Mouse (Mus musculus): Measurements from ENCODE around the gene Scd4. TPM values are rescaled to one million over a fixed set of nuclear protein-coding genes. Genes with fewer than 3 reads are reported as not detected.
"Not testable (repeated sequence)": the region's sequence is repeated elsewhere in the genome, so short reads cannot be mapped to it uniquely, and the experiment has no call there.

Scd4 gene
- polyA plus RNA-seq, 1 experiment from 2014 or later = 0.06 TPM

- Histone ChIP-seq H3K36me3 (replicated peaks) (no peaks in the 10 kb centered on the region), H3K27ac (no peak overlapping the region), H3K4me3 (no peak overlapping the region), H3K4me1 (peaks cover 8% of the 10 kb centered on the region), H3K9me3 (no peaks in the 10 kb centered on the region), H3K27me3 (ENCODE audit: poor library complexity, severe bottlenecking) (no peaks in the 10 kb centered on the region)
- WGBS = 91% methylated on average over 9 of the region's 9 CpGs
- DNase-seq (ENCODE audit: extremely low spot score, low spot score) = no peak
These were observed 1.1 kb downstream of the Scd4 start for GRCm38 (mm10) chr19:44333991-44334390.

DNA sequence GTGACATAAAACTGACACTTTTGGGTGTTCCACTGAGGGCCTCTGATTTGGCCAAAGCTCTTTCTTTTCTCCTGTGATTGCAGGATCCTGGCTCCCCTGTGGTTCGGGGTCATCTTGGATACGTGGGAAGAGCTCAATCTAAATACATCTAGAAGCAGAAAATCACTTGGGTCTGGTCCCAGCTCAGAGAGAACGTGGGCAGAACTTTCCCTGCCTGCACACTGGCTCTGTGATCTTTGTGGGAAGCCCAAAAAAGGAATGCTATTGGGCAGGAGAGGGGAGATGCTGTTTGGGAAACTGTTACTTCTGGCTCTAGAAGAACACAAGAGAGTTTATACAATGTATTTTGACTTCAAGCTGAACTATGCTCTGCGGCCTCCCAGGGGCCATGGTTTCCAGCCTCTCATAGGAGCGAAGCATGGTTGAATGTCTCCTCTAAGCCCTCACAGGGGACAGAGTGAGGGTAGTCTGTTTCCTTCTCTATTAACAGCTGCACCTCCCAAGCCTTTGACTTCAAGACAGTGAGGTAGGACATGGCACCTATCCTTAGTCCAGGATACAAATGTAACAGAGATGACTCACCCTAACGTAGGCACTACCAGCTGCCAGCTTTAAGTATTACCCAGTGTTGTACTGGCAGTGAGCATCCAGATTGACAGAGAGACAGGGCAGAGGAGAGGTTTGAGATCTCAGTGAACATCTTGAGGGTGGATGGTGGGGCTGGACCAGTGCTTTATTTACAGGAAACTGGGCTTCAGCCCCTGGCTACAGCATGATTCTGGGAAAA is 3.2 kb downstream of the Scd4 start:
- no peak overlapping the region for H3K4me3 ChIP-seq
- 88% methylated on average over 6 of the region's 6 CpGs for WGBS
- no peaks in the 10 kb centered on the region for H3K27me3 ChIP-seq (ENCODE audit: poor library complexity, severe bottlenecking)
- no peaks in the 10 kb centered on the region for H3K36me3 ChIP-seq (replicated peaks)
- no peaks in the 10 kb centered on the region for H3K9me3 ChIP-seq
- H3K27ac ChIP-seq = no peak overlapping the region
- DNase-seq (ENCODE audit: extremely low spot score, low spot score) = no peak
- H3K4me1 ChIP-seq = peaks cover 8% of the 10 kb centered on the region

- no peak overlapping the region for H3K4me3 ChIP-seq
- H3K9me3 ChIP-seq = peaks cover 3% of the 10 kb centered on the region; the same call in 1 of the 2 replicates
- H3K27ac ChIP-seq = no peak overlapping the region
- no peak for DNase-seq (ENCODE audit: extremely low spot score, low spot score)
- WGBS = 92% methylated on average over 8 of the region's 8 CpGs
- H3K36me3 ChIP-seq (replicated peaks) = no peaks in the 10 kb centered on the region
- no peaks in the 10 kb centered on the region for H3K4me1 ChIP-seq
- no peaks in the 10 kb centered on the region for H3K27me3 ChIP-seq (ENCODE audit: poor library complexity, severe bottlenecking)
These were observed 16.8 kb downstream of the Scd4 start for GRCm38 (mm10) chr19:44349689-44350088.

GRCm38 (mm10) chr19:44351756-44352155 is 18.9 kb downstream of the Scd4 start:
- no peaks in the 10 kb centered on the region for H3K36me3 ChIP-seq (replicated peaks)
- no peaks in the 10 kb centered on the region for H3K27me3 ChIP-seq (ENCODE audit: poor library complexity, severe bottlenecking)
- no peak for DNase-seq (ENCODE audit: extremely low spot score, low spot score)
- H3K9me3 ChIP-seq = peaks cover 3% of the 10 kb centered on the region; the same call in 1 of the 2 replicates
- no peaks in the 10 kb centered on the region for H3K4me1 ChIP-seq
- H3K4me3 ChIP-seq = no peak overlapping the region
- H3K27ac ChIP-seq = no peak overlapping the region
- WGBS = 75% methylated on average over 7 of the region's 7 CpGs

DNA sequence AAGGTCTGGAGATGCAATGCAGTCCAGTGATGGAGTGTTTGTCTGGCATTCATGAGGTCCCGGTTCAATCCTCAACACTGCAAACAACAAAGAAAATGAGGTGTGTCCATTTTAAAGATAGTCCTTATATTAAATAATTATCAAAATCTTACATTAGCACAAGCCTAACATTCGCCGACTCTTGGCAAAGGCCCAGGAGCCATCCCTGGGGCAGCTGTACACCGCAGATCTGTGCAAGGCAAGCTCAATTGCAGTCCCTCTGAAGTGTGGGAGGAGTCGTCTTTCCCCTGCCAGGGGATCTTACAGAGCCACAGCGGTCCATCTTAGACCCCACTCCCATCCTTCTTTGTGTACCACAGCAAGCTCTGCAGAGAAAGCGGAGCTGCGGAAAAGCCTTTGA is 25.8 kb downstream of the Scd4 start:
- H3K36me3 ChIP-seq (replicated peaks) = no peaks in the 10 kb centered on the region
- 0 out of 2 replicates have a peak, but pooled peaks cover 4% of the 10 kb centered on the region for H3K4me1 ChIP-seq
- no peaks in the 10 kb centered on the region for H3K27me3 ChIP-seq (ENCODE audit: poor library complexity, severe bottlenecking)
- H3K9me3 ChIP-seq = peaks cover 6% of the 10 kb centered on the region; the same call in 1 of the 2 replicates
- no peak for DNase-seq (ENCODE audit: extremely low spot score, low spot score)
- 62% methylated on average over 8 of the region's 8 CpGs for WGBS
- H3K27ac ChIP-seq = no peak overlapping the region
- H3K4me3 ChIP-seq = no peak overlapping the region

- no peak overlapping the region; the same call in 1 of the 2 replicates for H3K4me3 ChIP-seq
- H3K27ac ChIP-seq = no peak overlapping the region
- DNase-seq (ENCODE audit: extremely low spot score, low spot score) = peak; percentile 75
- 0 out of 2 replicates have a peak, but pooled peaks cover 4% of the 10 kb centered on the region for H3K4me1 ChIP-seq
- WGBS = 22% methylated on average over 13 of the region's 13 CpGs
- H3K27me3 ChIP-seq (ENCODE audit: poor library complexity, severe bottlenecking) = no peaks in the 10 kb centered on the region
- H3K9me3 ChIP-seq = peaks cover 6% of the 10 kb centered on the region; the same call in 1 of the 2 replicates
- H3K36me3 ChIP-seq (replicated peaks) = no peaks in the 10 kb centered on the region
These were observed 30.6 kb downstream of the Scd4 start for GRCm38 (mm10) chr19:44363529-44363928.

- Histone ChIP-seq H3K9me3 (peaks cover 6% of the 10 kb centered on the region; the same call in 1 of the 2 replicates), H3K4me3 (no peak overlapping the region), H3K36me3 (replicated peaks) (no peaks in the 10 kb centered on the region), H3K27ac (no peak overlapping the region), H3K4me1 (0 out of 2 replicates have a peak, but pooled peaks cover 4% of the 10 kb centered on the region), H3K27me3 (ENCODE audit: poor library complexity, severe bottlenecking) (no peaks in the 10 kb centered on the region)
- 90% methylated on average over 8 of the region's 8 CpGs for WGBS
- DNase-seq (ENCODE audit: extremely low spot score, low spot score) = no peak
These were observed 31.1 kb downstream of the Scd4 start for GRCm38 (mm10) chr19:44364029-44364428.

DNA sequence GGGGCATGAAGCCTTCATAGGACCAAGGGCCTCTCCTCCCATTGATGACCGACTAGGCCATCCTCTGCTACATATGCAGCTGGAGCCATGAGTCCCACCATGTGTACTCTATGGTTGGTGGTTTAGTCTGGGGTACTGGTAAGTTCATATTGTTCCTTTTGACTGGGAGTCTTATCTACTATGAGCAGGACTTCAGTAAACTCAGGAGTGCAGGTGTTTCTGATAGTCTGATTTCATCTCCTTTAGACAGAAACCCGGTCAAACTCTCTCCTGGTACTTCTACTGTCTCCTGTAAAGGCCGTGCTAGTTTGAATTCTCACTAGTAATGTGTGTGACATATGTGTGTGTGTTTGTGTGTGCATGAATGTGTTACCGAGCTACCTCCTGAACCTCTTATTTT is 32.8 kb downstream of the Scd4 start:
- no peaks in the 10 kb centered on the region for H3K36me3 ChIP-seq (replicated peaks)
- peaks cover 5% of the 10 kb centered on the region; the same call in 1 of the 2 replicates for H3K9me3 ChIP-seq
- H3K27ac ChIP-seq = no peak overlapping the region
- 91% methylated on average over 4 of the region's 4 CpGs for WGBS
- peaks cover 6% of the 10 kb centered on the region; the same call in 1 of the 2 replicates for H3K4me1 ChIP-seq
- H3K4me3 ChIP-seq = no peak overlapping the region
- H3K27me3 ChIP-seq (ENCODE audit: poor library complexity, severe bottlenecking) = no peaks in the 10 kb centered on the region
- no peak for DNase-seq (ENCODE audit: extremely low spot score, low spot score)

- H3K27ac ChIP-seq; H3K4me1 ChIP-seq; H3K36me3 ChIP-seq (replicated peaks); H3K4me3 ChIP-seq; H3K27me3 ChIP-seq (ENCODE audit: poor library complexity, severe bottlenecking); H3K9me3 ChIP-seq; DNase-seq (ENCODE audit: extremely low spot score, low spot score): not testable (repeated sequence)
- 87% methylated on average over 10 of the region's 10 CpGs for WGBS
These were observed 34.2 kb downstream of the Scd4 start for GRCm38 (mm10) chr19:44367076-44367475.

DNA sequence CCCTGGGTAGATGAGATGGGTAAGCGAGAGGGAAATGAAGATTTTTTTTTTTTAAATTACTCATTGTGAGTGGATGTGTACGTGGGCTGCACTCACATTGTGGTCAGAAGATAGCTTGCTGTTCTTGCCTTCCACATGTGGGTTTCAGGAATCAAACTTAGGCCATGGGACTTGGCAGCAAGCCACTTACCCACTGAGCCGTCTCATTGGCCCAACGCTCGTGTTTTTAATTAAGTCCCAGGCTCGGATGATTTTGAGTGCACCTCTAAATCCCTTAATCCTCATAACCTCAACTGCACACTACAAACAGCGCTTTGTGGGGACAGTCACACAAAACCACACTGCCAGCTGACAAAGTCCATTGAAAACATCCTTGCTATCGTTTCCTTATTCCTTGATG is 36.5 kb downstream of the Scd4 start:
- Histone ChIP-seq H3K4me3 (no peak overlapping the region), H3K4me1 (peaks cover 2% of the 10 kb centered on the region; the same call in 1 of the 2 replicates), H3K36me3 (replicated peaks) (no peaks in the 10 kb centered on the region), H3K27me3 (ENCODE audit: poor library complexity, severe bottlenecking) (no peaks in the 10 kb centered on the region), H3K27ac (no peak overlapping the region), H3K9me3 (no peaks in the 10 kb centered on the region)
- DNase-seq (ENCODE audit: extremely low spot score, low spot score) = no peak
- WGBS = 84% methylated on average over 8 of the region's 8 CpGs

GRCm38 (mm10) chr19:44370231-44370630 is 37.3 kb downstream of the Scd4 start:
- H3K4me1 ChIP-seq = peaks cover 2% of the 10 kb centered on the region; the same call in 1 of the 2 replicates
- no peaks in the 10 kb centered on the region for H3K36me3 ChIP-seq (replicated peaks)
- no peaks in the 10 kb centered on the region for H3K27me3 ChIP-seq (ENCODE audit: poor library complexity, severe bottlenecking)
- no peaks in the 10 kb centered on the region for H3K9me3 ChIP-seq
- WGBS = 76% methylated on average over 5 of the region's 5 CpGs
- no peak overlapping the region for H3K27ac ChIP-seq
- DNase-seq (ENCODE audit: extremely low spot score, low spot score) = no peak
- H3K4me3 ChIP-seq = no peak overlapping the region

DNA sequence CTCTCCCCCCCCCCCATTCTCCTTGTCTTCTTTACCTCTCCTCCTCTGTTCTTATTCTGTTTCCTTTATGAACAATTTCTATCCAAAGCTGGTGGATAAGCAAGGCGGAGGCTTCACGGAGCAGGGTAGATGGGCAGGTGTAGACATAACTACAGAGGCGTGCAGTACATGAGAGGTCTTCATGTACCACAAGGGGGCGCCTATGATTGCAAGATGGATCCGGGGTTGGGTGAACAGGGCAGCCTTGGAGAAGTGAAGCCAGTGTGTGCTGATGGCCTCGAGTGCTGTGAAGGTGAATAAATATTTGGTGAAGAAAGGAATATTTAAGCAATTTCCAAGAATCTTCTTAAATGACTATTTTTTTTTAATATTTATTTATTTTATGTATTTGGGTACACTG is 40.1 kb downstream of the Scd4 start:
- Histone ChIP-seq H3K27ac (no peak overlapping the region), H3K9me3 (no peaks in the 10 kb centered on the region), H3K4me1 (peaks cover 13% of the 10 kb centered on the region), H3K36me3 (replicated peaks) (no peaks in the 10 kb centered on the region), H3K27me3 (ENCODE audit: poor library complexity, severe bottlenecking) (no peaks in the 10 kb centered on the region), H3K4me3 (no peak overlapping the region)
- peak; percentile 68 for DNase-seq (ENCODE audit: extremely low spot score, low spot score)
- WGBS = 26% methylated on average over 6 of the region's 6 CpGs

DNA sequence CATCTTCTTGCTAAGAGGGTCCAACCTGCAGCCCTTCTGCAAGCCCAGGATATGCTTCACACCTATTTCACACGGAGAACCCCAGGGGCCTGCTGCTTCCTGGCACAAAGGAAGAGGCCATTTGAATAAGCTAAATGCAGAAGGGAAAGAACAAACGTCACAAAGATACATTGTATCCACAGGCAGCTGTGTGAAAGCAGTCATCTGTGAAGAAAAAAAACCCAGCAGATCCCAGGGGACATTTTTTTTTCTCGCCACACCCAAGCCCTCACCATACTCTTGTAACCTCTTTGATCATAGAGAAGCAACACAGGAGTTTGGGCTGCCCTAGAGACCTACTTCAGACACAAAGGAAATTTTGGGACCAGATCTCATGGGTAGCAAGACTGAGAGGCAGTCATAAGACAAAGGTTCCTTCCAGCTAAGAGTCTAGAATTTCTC is 43.6 kb downstream of the Scd4 start:
- WGBS = 31% methylated on average over 3 of the region's 3 CpGs
- Histone ChIP-seq H3K27ac (no peak overlapping the region), H3K9me3 (no peaks in the 10 kb centered on the region), H3K27me3 (ENCODE audit: poor library complexity, severe bottlenecking) (no peaks in the 10 kb centered on the region), H3K36me3 (replicated peaks) (no peaks in the 10 kb centered on the region), H3K4me1 (peaks cover 13% of the 10 kb centered on the region), H3K4me3 (no peak overlapping the region)
- no peak for DNase-seq (ENCODE audit: extremely low spot score, low spot score)

Measured in forebrain, embryonic 10.5 days (tissue).